Mouse (Mus musculus): ENCODE measurements around the gene Amot. TPM values are rescaled to one million over a fixed set of nuclear protein-coding genes. Genes with fewer than 3 reads are reported as not detected.

Amot gene
- total RNA-seq, 2 experiments from 2014 or later, result 152 to 215 TPM

GRCm38 (mm10) chrX:145485495-145485894, 19.5 kb downstream of the Amot start:
- intact Hi-C loops (cut with DNase I; ENCODE audit: low total_unique reads), result no loop called here
- DNase-seq, result no peak

DNA sequence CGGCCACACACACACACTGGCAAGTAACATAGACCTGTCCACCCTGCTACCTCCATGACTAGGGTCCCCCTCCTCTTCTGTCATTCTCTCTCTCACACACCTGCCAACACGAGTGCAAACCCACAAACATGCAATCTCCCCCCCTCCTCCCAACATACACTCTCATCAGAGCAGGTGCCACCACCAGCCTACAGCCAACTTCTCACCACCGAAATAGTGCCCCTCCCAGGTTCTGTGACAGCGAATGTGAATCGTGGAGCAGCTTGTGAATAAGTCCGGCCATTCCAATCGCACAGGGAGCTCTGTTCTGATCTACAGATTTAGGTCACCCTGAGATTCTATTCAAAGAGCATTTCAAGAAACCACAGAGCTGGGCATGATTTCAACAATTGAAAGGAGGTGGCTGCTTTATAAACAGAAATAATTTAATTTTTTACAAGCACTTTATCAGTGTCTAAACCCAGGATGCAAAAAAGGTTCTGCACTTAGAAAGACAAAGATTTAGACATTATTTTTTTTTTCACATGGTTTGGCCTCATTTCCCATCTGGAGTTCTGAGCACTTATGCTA, 21.4 kb downstream of the Amot start:
- no peak for DNase-seq
- intact Hi-C loops (cut with DNase I; ENCODE audit: low total_unique reads), result no loop called here

- intact Hi-C loops (cut with DNase I; ENCODE audit: low total_unique reads), result no loop called here
- no peak for DNase-seq
Measured at GRCm38 (mm10) chrX:145482383-145482782, 22.6 kb downstream of the Amot start.

- DNase-seq, result no peak
- intact Hi-C loops (cut with DNase I; ENCODE audit: low total_unique reads), result no loop called here
Measured at GRCm38 (mm10) chrX:145479942-145480341, 25.0 kb downstream of the Amot start.

DNA sequence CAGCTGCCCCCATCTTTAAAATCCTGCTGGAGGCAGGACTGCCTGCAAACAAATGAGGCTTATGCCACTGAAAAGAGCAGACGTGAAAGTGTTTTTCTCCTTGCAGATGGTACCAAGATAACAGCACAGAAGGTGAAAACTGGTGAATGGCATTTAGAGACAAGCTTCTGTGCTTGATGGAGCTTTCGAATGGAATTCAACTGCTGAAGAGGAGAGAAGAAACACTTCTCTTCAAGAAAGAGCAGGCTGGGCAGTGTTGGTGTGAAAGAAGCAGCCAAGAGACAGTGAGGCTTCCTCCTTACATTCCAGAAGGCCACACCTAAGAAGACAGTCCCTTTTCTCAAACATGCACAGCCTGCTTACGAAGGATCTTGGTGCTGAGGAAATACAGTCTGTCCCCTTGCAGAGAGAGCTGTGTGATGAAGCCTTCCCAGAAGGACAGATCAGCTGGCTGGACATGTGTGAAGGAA, 27.2 kb downstream of the Amot start:
- intact Hi-C loops (cut with DNase I; ENCODE audit: low total_unique reads), result no loop called here
- no peak for DNase-seq

DNA sequence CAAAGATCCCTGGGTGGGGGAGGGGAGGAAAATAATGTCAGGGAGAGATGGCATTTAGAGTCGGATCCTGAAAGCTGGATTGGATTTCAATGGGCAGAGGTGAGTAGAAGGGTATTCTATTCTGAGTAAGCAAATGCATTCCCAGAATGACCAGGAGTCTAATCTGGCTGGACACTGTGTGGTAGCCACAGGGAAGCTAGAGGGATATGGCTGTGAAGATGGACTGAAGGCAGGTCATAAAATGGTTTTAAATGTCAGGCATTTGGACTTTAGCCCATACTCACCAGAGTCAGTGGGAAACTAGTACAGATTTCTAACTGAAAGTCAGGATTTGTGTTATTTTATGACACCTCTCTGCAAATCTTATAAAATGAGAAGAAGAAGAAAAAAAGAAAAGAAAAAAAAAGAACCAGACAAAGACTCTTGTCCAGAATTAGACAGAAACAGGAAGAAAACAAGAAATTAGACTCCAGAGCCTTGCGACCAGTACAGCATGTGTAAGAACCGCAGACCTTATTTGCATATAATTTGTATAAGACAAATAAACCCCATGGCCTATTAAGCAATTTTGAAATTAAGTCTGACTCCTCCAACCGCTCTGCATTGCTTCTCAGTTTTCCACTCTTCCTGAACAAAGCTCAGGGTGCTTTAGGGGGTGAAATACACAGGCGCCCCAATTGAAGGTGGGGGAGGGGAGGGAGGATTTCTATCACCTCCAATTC, 27.8 kb downstream of the Amot start:
- intact Hi-C loops (cut with DNase I; ENCODE audit: low total_unique reads), result no loop called here

GRCm38 (mm10) chrX:145468264-145468663, 36.7 kb downstream of the Amot start:
- intact Hi-C loops (cut with DNase I; ENCODE audit: low total_unique reads), result no loop called here
- DNase-seq, result no peak

More for the DNA sequence above, 27.8 kb downstream of the Amot start:
- DNase-seq, result no peak

DNA sequence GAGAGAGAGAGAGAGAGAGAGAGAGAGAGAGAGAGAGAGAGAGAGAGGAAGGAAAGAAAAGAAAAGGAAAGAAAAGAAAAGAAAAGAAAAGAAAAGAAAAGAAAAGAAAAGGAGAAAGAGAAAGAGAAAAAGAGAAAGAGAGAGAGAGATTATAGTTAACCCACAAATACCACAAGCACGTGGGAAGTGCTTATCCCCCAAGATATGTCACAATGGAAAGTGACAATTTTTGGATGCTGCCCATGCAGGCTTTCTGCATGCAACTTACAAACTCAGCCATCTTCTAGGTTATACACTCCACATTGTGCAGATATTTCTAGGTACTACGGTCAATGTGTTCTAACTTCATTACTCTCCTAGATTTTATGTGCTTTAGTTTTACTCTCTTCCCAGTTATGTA, 41.5 kb downstream of the Amot start:
- DNase-seq, result no peak
- intact Hi-C loops (cut with DNase I; ENCODE audit: low total_unique reads), result no loop called here

DNA sequence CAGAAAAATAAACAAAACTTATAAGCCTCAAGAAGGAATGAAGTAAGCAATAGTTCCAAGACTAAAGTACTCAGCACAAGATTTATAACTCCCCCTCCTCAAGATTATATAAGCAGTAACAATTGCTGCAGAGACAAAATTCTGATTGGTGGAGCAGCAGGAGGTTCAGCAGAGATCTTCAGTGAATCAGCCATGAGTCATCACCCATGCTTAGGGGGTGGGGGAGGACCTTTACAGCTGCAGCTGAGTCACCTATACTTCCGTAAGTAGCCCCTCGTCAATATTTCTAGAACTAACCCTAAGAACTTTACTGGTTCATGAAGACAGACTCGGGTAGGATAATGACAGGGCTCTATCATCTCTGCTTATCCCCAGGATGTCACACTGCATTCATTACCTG, 43.6 kb downstream of the Amot start:
- intact Hi-C loops (cut with DNase I; ENCODE audit: low total_unique reads), result no loop called here
- DNase-seq, result no peak

DNA sequence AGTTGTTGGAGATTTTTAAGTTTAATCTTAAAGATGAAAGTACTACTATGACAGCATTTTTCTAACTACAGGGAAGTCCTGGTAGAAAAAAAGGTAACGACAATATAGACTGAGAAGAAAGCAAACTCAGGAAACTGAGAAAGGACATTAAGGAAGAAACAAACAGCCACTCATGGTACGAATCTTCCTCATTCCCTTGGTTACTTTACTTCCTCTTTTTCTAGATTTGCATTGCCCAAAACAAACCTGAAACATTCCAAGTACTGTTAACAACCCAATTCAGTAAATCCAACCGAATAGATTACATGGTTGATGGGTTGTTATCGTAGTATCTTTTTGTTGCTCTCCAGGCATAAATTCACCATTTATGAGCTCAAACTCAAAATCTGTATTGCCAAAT, 48.7 kb downstream of the Amot start:
- intact Hi-C loops (cut with DNase I; ENCODE audit: low total_unique reads), result no loop called here
- DNase-seq, result no peak

- no peak for DNase-seq
- intact Hi-C loops (cut with DNase I; ENCODE audit: low total_unique reads), result no loop called here
Measured at GRCm38 (mm10) chrX:145455629-145456028, 49.4 kb downstream of the Amot start.

GRCm38 (mm10) chrX:145454828-145455227, 50.2 kb downstream of the Amot start:
- no peak for DNase-seq
- intact Hi-C loops (cut with DNase I; ENCODE audit: low total_unique reads), result no loop called here

DNA sequence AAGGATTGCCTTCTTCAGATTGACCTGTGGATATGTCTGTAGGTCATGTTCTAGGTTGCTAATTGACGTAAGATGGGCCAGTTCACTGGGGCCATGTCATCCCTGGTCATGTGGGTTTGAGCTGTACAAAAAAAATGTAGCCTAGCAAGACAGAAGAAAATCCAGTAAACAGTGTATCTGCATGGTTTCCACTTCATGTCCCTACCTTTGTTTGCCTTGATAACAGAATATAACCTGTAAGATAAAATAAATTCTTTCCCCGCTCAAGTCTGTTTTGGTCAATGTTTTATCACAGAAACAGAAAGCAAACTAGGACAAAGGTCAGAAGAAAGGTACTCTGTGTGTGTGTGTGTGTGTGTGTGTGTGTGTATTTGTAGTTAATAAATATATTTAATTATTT, 63.5 kb downstream of the Amot start:
- no peak for DNase-seq
- intact Hi-C loops (cut with DNase I; ENCODE audit: low total_unique reads), result no loop called here

DNA sequence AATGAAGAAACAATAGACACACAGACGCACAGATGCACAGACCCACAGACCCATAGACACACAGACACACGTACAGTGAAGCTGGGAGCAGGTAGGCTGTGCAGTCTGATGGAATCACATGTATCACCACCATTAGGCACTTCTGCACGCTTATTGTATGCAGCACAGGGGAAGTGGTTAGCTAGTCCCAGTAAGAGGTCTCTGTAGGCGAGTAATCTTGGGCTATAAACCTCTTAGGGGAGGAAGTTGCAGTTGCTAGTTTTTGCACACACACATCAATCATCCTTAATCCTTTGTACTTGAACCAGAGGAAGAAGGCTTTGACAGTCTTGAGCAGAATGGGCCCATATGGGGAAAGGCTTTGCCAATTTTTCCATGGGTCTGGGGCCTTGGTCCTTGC, 71.3 kb downstream of the Amot start:
- intact Hi-C loops (cut with DNase I; ENCODE audit: low total_unique reads), result no loop called here
- no peak for DNase-seq

DNA sequence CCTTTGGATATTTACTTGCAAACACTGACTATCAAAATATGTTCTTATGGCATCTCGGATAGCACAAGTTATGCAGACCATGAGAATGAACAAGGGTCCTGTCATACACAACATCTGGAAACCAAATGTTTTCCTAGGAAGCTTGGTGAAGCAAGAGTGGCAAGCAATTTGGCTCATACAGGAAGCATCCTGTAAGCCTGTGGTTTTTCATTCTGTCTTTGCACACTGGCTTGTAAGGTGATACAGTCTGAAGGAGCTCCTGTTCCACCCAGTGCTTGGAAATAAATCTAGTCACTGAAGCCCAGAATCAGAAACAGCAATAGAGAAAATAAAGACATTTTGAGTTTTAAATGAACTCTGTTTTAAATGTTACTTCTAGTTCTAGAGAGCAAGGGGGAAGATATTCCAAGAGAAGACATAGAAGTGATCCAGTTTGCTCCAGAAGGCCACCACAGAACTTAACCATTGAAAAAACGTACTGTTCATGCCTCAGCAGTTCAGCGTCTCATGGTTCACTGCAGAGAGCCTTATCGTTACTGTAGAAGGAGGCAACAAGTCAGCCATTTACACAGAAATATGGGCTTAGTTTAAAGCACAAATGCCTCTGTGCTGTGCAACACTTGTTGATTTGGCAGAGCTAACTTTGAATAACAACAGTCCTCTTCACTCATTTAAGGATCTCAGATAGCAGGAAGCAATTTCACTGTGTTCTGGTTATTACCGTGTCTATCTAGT, 74.0 kb downstream of the Amot start:
- intact Hi-C loops (cut with DNase I; ENCODE audit: low total_unique reads), result no loop called here
- no peak for DNase-seq

DNA sequence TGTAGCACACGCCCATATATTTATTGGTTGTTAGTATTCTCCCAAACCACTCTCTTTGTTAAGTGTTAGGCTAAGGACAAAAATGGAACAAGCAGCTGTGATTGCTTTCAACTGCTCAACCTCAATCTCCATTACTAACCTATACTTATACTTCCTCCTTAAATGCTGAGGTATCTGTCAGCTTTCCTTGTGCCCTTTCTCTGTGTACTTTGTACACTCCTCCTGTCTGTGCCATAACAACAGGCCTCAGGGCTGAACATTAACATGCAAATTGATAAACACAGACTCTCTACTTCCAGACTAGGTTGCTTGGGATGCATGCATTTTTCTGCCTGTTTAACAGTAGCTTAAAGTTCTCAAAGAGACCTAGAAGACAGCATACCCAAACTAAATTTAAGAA, 76.2 kb downstream of the Amot start:
- no peak for DNase-seq
- intact Hi-C loops (cut with DNase I; ENCODE audit: low total_unique reads), result no loop called here

GRCm38 (mm10) chrX:145424026-145424425, 81.0 kb downstream of the Amot start:
- DNase-seq, result no peak
- intact Hi-C loops (cut with DNase I; ENCODE audit: low total_unique reads), result no loop called here

GRCm38 (mm10) chrX:145414319-145414718, 90.7 kb downstream of the Amot start:
- intact Hi-C loops (cut with DNase I; ENCODE audit: low total_unique reads), result no loop called here
- DNase-seq, result no peak

DNA sequence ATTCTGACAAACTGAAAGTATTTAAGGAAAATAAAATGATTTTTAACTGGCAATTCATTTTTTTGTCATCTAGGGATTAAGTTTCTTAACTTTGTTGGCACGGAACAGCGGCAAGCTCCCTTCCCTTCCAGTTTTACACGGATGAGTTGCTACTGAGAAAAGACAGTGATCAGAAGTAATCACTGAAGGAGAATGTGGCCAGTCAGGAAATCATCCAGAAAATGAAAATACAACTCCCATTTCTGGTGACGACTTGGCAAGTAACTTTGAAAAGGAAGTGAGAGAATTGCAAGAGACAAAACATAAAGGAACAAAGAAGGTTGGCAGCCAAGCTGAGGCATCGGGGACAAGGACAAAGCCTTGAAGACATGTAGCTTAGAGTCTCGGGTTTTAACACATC, 93.6 kb downstream of the Amot start:
- no peak for DNase-seq
- intact Hi-C loops (cut with DNase I; ENCODE audit: low total_unique reads), result no loop called here

DNA sequence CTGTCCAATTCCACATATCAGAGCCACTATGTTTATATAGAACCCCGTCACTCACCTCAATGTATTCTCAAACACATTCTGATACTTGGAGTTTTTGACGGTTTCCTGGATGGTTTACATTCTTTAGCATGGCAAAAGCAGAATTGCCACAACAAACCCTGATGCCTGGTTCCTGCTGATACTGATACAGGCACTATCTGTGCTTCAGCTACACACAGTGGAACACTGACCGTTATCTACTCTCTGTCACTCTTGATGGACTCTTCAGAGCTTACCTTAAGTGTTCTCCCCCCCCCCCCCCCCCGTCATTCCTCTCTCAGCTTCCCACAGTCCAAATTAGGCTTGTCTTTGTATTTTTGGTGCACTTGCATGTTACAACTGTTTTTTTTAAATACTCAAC, 98.9 kb downstream of the Amot start:
- no peak for DNase-seq
- intact Hi-C loops (cut with DNase I; ENCODE audit: low total_unique reads), result no loop called here

GRCm38 (mm10) chrX:145401926-145402325, 103.1 kb downstream of the Amot start:
- DNase-seq, result no peak
- intact Hi-C loops (cut with DNase I; ENCODE audit: low total_unique reads), result no loop called here
